Mouse (Mus musculus) kidney, adult 2 months (tissue): ENCODE results near the gene Nusap1. TPM values are rescaled to one million over a fixed set of nuclear protein-coding genes. Genes with fewer than 3 reads are reported as not detected.
"Not testable (repeated sequence)": the region's sequence is repeated elsewhere in the genome, so short reads cannot be mapped to it uniquely, and the experiment has no call there.

ENCODE experiments used
- DNase-seq: peaks from one replicate; pipeline ENCODE4 v3.0.0; 2021
- H3K27ac ChIP-seq: fragments of 200-500 bp; 2 replicates; pipeline ENCODE4 v1.5.1; 2012; ENCODE audit warnings: low read depth, low read length, control low read depth, inconsistent platforms; ENCODE audit not compliant: insufficient read depth
- H3K27me3 ChIP-seq: fragments of 200-500 bp; replicated peaks from 2 replicates; pipeline ENCODE4 v1.6.1; 2012; ENCODE audit warnings: mild to moderate bottlenecking, moderate library complexity, low read length, inconsistent platforms; ENCODE audit not compliant: control insufficient read depth, insufficient read depth
- H3K36me3 ChIP-seq: fragments of 200-500 bp; 2 replicates; pipeline ENCODE4 v1.6.1; 2012; ENCODE audit warnings: mild to moderate bottlenecking, moderate library complexity, low read length, inconsistent platforms; ENCODE audit not compliant: control insufficient read depth, insufficient read depth
- H3K4me1 ChIP-seq: fragments of 200-500 bp; 2 replicates; pipeline ENCODE4 v1.6.1; 2011; ENCODE audit warnings: low read length; ENCODE audit not compliant: control insufficient read depth, insufficient read depth
- H3K4me3 ChIP-seq: fragments of 200-500 bp; 2 replicates; pipeline ENCODE4 v1.5.1; 2011; ENCODE audit warnings: mild to moderate bottlenecking, low read depth, low read length, control low read depth; ENCODE audit not compliant: insufficient read depth
- CTCF ChIP-seq: fragments of 200-500 bp; conservative IDR thresholded peaks from 2 replicates; pipeline ENCODE4 v1.5.1; 2011; ENCODE audit warnings: low read depth, mild to moderate bottlenecking, control low read depth, low read length, moderate library complexity, mixed read lengths; ENCODE audit not compliant: insufficient read depth, insufficient read length
- POLR2A ChIP-seq: fragments of 200-500 bp; IDR thresholded peaks from one replicate; pipeline ENCODE4 v1.6.1; 2011; ENCODE audit warnings: low read depth, low read length, control low read depth
- whole genome bisulfite sequencing: fragments of 180-500 bp; shearing (Covaris S2); methylation state at CpG from one replicate; pipeline ENCODE4 v1.1.7; 2018; 5-methylcytosine and 5-hydroxymethylcytosine counted together
- polyA plus RNA-seq: library from polyadenylated mRNA; depleted of rRNA; stranded (reverse); fragments of >200 nt; gene quantifications from 2 replicates; pipeline ENCODE4 v1.2.3, GENCODE M21; 2012

Nusap1 gene
- polyA plus RNA-seq, 1 experiment: 0.25 TPM

DNA sequence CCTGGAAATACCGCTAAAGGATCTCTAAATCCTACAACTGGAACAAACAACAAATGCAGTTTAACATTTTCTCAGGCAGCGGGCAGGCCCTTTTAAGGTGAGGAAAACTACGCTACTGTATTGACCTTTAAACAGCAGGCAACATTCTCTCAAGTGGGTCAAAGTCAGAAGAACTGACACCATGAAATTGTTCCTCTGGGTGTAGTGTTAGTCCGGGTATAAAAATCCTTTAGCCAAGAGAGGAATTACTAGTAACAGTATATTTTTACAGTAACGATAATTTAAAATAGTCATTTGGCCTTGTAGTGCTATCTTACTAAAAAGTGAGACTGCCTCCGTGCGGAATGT, 24.4 kb upstream of the Nusap1 start:
- H3K27ac ChIP-seq: peak overlapping the region; percentile 97
- H3K4me1 ChIP-seq: peaks cover 10% of the 10 kb centered on the region
- no peak overlapping the region for H3K4me3 ChIP-seq
- no peak for DNase-seq
- H3K27me3 ChIP-seq: no peaks in the 10 kb centered on the region
- WGBS: 6% methylated on average over 7 of the region's 7 CpGs
- peaks cover 2% of the 10 kb centered on the region; the same call in 1 of the 2 replicates for H3K36me3 ChIP-seq
- no peak for TF ChIP-seq POLR2A

DNA sequence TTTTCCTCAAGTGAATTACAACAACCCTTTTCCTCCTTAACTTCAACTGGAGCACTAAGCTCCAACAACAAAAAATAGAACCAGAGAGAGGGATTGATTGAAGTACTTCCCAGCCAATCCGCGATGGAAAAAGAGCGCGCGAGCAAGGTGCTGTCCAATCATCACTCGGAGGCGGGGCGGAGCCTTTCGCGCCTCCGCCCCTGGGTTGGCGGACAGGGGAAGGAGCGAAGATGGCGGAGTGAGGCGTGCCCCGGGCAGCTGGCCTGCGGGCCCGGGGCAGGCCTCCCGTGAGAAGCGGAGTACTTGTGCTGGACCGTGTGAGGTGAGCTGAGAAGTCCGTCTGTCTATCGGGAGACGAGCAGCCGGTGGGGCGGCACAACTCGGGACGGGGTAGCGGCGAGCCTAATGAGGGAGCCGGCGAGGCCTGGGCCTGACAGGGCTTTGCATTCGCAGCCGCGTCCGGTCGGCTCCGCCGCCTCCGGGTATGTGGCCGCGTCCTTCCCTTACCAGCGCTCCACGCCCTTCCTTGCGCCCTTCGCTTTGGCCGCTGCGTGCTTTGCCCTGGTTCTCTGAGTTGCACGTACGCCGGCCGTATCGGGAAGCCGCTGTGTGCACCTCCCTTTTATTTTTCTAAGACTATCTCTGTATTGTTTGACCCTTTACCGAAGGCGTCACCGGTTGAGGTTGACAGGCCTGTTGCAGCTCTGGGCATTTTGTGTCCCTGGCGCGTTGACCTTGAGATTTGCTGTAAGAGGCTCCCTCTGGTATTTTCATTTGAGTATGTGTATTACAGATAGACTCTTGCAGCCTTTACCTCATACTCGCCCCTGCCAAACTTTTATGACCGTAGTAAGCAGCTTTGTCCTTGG, 23.8 kb upstream of the Nusap1 start:
- WGBS: under 1% methylated on average over 61 of the region's 61 CpGs
- peak overlapping the region; percentile 97 for H3K27ac ChIP-seq
- peaks cover 2% of the 10 kb centered on the region; the same call in 1 of the 2 replicates for H3K36me3 ChIP-seq

DNA sequence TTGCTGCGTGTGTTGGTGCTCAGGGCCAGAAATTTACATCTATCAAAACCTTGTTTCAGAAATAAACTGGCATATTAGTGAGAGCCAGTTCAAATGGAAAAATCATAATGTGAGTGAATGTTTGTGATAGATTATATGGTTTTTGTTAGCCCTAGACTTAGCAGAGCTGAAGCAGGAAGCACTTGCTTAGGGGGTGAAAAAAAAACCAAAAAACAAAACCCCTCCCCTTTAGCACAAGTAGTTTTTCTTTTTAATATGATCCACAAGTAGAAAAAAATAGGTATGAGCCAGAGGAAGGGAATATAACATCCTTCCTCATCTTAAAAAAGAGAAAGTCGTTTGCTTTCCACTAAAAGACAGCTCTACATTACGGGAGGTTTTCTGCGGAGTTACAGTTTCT, 22.8 kb upstream of the Nusap1 start:
- no peak for TF ChIP-seq POLR2A
- no peak for TF ChIP-seq CTCF
- Histone ChIP-seq H3K27me3 (no peaks in the 10 kb centered on the region), H3K36me3 (peaks cover 4% of the 10 kb centered on the region; the same call in 1 of the 2 replicates), H3K4me3 (peak overlapping the region; percentile 82), H3K4me1 (peaks cover 10% of the 10 kb centered on the region), H3K27ac (peak overlapping the region; percentile 58)
- no peak for DNase-seq
- WGBS: 11% methylated on average over 4 of the region's 4 CpGs

More for the DNA sequence above, 23.8 kb upstream of the Nusap1 start:
- TF ChIP-seq CTCF (no peak), POLR2A (peak; percentile 77)
- Histone ChIP-seq H3K4me3 (peak overlapping the region; percentile 82), H3K27me3 (no peaks in the 10 kb centered on the region), H3K4me1 (peaks cover 10% of the 10 kb centered on the region)
- peak; percentile 99 for DNase-seq

DNA sequence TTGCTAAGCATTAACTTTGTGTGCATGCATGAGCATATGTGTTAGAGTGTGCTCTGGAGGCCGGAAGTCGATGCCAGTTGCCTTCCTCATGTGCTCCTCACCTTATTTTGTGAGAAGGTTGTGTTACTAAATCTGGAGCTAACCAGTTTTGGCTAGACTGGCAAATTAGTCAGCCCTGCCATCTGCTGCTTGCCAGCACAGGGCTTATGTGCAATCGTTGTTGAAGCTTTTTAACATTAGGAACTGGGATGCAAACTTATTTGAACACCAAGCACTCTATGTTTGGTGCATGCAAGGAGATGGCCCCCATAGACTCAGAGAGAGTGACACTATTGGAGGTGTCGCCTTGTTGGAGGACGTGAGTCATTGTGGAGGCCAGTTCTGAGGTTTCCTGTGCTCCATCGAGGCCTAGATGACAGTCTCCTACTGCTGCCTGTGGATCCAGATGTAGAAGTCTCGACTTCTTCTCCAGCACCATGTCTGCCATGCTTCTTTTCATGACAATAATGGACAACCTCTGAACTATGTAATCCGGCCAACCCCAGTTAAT, 21.2 kb upstream of the Nusap1 start:
- Histone ChIP-seq H3K27me3 (no peaks in the 10 kb centered on the region), H3K36me3 (peaks cover 7% of the 10 kb centered on the region; the same call in 1 of the 2 replicates), H3K4me1 (peaks cover 16% of the 10 kb centered on the region), H3K4me3 (no peak overlapping the region), H3K27ac (no peak overlapping the region)
- 55% methylated on average over 8 of the region's 8 CpGs for WGBS
- TF ChIP-seq CTCF (no peak), POLR2A (no peak)
- DNase-seq: peak; percentile 49

DNA sequence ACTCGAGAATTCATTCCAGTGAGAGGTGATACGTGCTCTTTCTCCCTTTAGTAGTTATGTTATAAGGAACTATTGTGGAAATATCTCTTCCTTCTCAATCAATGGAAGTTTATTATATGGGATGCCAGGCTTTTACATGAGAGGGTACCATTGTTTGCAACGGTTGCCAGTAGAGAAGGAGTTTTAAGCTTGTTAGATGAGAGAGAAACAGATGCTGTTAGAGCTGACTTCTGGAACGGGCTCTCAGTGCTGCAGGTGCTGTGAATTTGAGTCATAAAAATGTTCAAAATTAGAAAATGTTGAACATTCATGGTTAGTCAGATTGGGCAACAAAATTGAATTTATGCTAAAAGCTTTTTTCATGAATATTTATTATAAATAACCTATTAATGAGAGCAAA, 17.1 kb upstream of the Nusap1 start:
- TF ChIP-seq CTCF (no peak), POLR2A (no peak)
- peaks cover 12% of the 10 kb centered on the region for H3K4me1 ChIP-seq
- no peak for DNase-seq
- H3K27me3 ChIP-seq: no peaks in the 10 kb centered on the region
- no peak overlapping the region for H3K4me3 ChIP-seq
- H3K36me3 ChIP-seq: peaks cover 13% of the 10 kb centered on the region; the same call in 1 of the 2 replicates
- H3K27ac ChIP-seq: no peak overlapping the region
- 81% methylated on average over 4 of the region's 4 CpGs for WGBS

DNA sequence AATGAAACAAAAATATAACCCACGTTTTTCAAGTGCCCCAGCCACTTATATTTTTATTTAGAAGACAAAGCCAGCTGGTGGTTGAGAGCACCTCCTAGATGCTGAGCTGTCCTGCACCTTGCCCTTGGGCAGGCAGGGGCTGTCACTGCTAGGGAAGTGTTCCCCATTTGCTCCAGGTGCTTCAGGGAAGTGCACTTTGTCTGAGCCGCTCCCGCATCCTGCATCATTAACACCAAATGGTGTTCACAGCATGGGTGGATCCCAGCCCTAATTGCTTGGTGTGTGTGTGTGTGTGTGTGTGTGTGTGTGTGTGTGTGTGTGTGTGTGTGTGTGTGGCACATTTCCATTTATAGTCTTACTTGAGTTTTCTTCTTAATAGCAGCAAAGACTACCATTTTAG, 16.5 kb upstream of the Nusap1 start:
- H3K36me3 ChIP-seq: peaks cover 13% of the 10 kb centered on the region; the same call in 1 of the 2 replicates
- not testable (repeated sequence) for H3K27ac ChIP-seq, H3K4me1 ChIP-seq, DNase-seq, H3K4me3 ChIP-seq, H3K27me3 ChIP-seq
- WGBS: 40% methylated on average over 3 of the region's 3 CpGs

DNA sequence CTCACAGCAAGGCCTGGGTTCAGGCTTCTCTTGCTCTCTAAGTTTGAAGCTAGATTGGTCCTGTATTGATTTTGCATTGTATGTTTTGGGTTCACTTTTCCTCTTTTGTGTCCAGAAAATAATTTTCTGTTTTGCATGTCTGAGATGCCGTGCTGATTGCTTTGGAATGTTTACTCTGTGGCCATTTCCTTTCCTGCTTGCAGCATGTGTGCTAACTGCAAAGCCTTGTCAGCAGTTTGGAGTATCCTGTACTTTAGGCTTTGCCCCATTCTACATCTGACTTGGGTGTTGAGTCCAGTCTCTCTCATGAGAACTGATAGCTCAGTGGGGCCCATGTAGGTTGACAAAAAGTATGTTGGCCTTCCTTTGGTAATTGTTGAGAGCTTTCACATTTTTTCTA, 15.6 kb upstream of the Nusap1 start:
- peak; percentile 44 for DNase-seq
- Histone ChIP-seq H3K36me3 (peaks cover 14% of the 10 kb centered on the region; the same call in 1 of the 2 replicates), H3K27ac (no peak overlapping the region; the same call in 1 of the 2 replicates), H3K4me3 (no peak overlapping the region), H3K4me1 (peaks cover 10% of the 10 kb centered on the region; the same call in 1 of the 2 replicates), H3K27me3 (no peaks in the 10 kb centered on the region)
- no peak for TF ChIP-seq CTCF
- no peak for TF ChIP-seq POLR2A
- WGBS: 9% methylated on average over 1 of the region's 1 CpGs
